Mouse (Mus musculus): ENCODE results near the gene Upf1. TPM values are rescaled to one million over a fixed set of nuclear protein-coding genes. Genes with fewer than 3 reads are reported as not detected.

Gene Upf1
- 7.9 and 9.7 TPM in 2 replicates for polyA plus RNA-seq (2015; fragmentation: Nextera tagmentation; extraction: Ambion mirVana)

DNA sequence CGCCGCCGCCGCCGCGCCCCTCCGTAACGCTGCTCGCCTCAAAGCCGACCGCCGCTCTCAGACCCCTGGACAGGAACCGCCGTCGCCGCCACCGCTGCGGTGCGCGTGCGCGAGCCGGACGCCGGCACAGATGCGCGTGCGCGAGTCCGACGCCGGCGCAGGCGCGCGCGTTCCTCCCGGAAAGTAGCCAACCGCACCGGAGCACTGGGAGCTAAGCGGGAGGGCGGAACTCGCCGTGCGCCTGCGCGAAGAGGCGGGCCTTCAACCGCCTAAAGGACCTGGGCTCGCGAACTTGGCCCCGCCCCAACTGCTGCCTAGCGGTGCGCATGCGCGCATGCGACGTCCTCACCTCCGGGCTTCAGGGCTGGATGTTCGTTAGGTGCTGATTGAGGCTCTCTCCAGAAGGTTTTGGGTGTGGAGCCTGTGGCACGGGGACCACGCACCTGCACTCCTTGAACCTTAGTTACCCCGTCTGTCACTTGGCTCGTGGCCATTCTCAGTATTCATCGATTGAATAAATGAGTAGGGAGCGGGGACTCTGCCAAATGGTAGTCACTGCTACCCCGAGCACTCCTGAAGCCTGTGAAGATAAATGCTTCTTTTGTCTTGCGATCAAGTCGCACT is at the start of gene Upf1:
Upf1 (minus strand) TSS at position 85 of the 624 bp plus-strand sequence.
- peak; percentile 93 for ATAC-seq (replicated peaks; ENCODE audit: extremely low read depth, insufficient read depth, low FRiP score)
- Histone ChIP-seq H3K27ac (ENCODE audit: low read length) (peak within 1 kb of the TSS; percentile 89), H3K4me1 (ENCODE audit: control insufficient read depth, insufficient read depth, low read length) (peaks cover 31% of the 10 kb centered on the region)

DNA sequence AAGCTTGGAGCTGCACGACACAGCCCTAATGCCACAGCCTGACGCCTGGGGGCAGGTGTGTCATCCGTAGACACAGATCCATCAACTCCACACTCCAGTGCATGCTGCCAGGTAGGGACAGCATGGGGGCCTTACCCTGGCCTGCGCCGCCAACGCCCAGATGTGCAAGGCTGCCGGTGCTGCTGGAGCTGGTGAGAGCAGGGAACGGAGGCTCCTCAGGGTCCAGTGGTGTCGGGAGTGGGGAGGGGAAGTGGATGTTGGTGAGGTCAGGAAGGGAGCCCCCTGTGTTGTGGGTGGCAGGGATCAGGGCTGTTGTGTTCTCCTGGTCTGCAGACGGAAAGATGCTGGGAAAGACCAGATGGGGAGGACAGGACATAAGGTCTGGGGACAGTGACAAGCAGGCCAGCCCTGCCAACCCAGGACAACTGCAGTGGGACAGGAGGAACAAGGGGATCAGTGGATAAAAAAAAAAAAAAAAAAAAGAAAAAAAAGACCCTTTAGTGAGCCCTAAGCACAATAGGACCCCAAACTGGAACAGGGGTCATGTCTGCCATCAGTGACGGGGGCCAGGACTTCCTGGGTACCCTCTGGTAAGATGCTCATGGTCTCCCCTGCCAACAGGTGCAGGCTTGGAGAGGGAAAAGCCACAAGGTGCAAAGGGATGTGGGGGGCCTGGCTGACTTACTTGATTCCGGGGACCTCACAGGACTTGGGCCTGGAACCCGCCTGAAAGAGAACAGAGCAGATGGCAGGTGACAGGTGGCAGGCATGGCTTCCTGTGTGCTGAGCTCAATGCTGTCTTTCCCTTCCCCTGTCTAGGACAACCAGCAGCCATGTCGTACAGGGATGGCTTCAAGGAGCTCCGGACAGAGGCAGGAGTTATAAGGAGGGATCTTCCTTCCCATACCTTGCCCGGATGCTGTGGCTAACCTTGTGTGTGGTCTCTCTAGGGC is 44.8 kb upstream of the Upf1 start:
- no peak for ATAC-seq (replicated peaks; ENCODE audit: extremely low read depth, insufficient read depth, low FRiP score)
- no peak overlapping the region for H3K27ac ChIP-seq (ENCODE audit: low read length)
- 0 out of 2 replicates have a peak, but pooled peaks cover 2% of the 10 kb centered on the region for H3K4me1 ChIP-seq (ENCODE audit: control insufficient read depth, insufficient read depth, low read length)
- no peak overlapping the region for H3K4me3 ChIP-seq (ENCODE audit: low read length)
- no peak overlapping the region for H3K9ac ChIP-seq (ENCODE audit: low read length)
- H3K36me3 ChIP-seq (ENCODE audit: control insufficient read depth, insufficient read depth) = no peaks in the 10 kb centered on the region
- H3K4me2 ChIP-seq (ENCODE audit: low read depth, low read length) = no peak overlapping the region
- no peaks in the 10 kb centered on the region for H3K9me3 ChIP-seq (replicated peaks; ENCODE audit: control insufficient read depth, low read length)
- WGBS = 84% methylated on average over 16 of the region's 16 CpGs
- no peaks in the 10 kb centered on the region for H3K27me3 ChIP-seq (ENCODE audit: control insufficient read depth, insufficient read depth, low read length)

More for the DNA sequence above, at the start of gene Upf1:
- H3K27me3 ChIP-seq (ENCODE audit: control insufficient read depth, insufficient read depth, low read length) = no peaks in the 10 kb centered on the region
- H3K4me2 ChIP-seq (ENCODE audit: low read depth, low read length) = peak within 1 kb of the TSS; percentile 88
- no peaks in the 10 kb centered on the region for H3K9me3 ChIP-seq (replicated peaks; ENCODE audit: control insufficient read depth, low read length)
- under 1% methylated on average over 65 of the region's 69 CpGs for WGBS
- peak within 1 kb of the TSS; percentile 98 for H3K4me3 ChIP-seq (ENCODE audit: low read length)
- no peaks in the 10 kb centered on the region for H3K36me3 ChIP-seq (ENCODE audit: control insufficient read depth, insufficient read depth)
- peak within 1 kb of the TSS; percentile 97 for H3K9ac ChIP-seq (ENCODE audit: low read length)

GRCm38 (mm10) chr8:70396184-70396583 is 43.1 kb upstream of the Upf1 start:
- WGBS = 84% methylated on average over 5 of the region's 5 CpGs
- H3K27ac ChIP-seq (ENCODE audit: low read length) = no peak overlapping the region
- 0 out of 2 replicates have a peak, but pooled peaks cover 2% of the 10 kb centered on the region for H3K4me1 ChIP-seq (ENCODE audit: control insufficient read depth, insufficient read depth, low read length)
- H3K9me3 ChIP-seq (replicated peaks; ENCODE audit: control insufficient read depth, low read length) = no peaks in the 10 kb centered on the region
- peak overlapping the region; percentile 41; the same call in 1 of the 2 replicates for H3K9ac ChIP-seq (ENCODE audit: low read length)
- H3K36me3 ChIP-seq (ENCODE audit: control insufficient read depth, insufficient read depth) = no peaks in the 10 kb centered on the region
- ATAC-seq (replicated peaks; ENCODE audit: extremely low read depth, insufficient read depth, low FRiP score) = no peak
- no peaks in the 10 kb centered on the region for H3K27me3 ChIP-seq (ENCODE audit: control insufficient read depth, insufficient read depth, low read length)
- H3K4me3 ChIP-seq (ENCODE audit: low read length) = no peak overlapping the region
- no peak overlapping the region for H3K4me2 ChIP-seq (ENCODE audit: low read depth, low read length)

- H3K9me3 ChIP-seq (replicated peaks; ENCODE audit: control insufficient read depth, low read length) = no peaks in the 10 kb centered on the region
- H3K4me1 ChIP-seq (ENCODE audit: control insufficient read depth, insufficient read depth, low read length) = 0 out of 2 replicates have a peak, but pooled peaks cover 2% of the 10 kb centered on the region
- H3K4me3 ChIP-seq (ENCODE audit: low read length) = no peak overlapping the region
- no peaks in the 10 kb centered on the region for H3K27me3 ChIP-seq (ENCODE audit: control insufficient read depth, insufficient read depth, low read length)
- WGBS = 50% methylated on average over 5 of the region's 5 CpGs
- no peak overlapping the region for H3K27ac ChIP-seq (ENCODE audit: low read length)
- ATAC-seq (replicated peaks; ENCODE audit: extremely low read depth, insufficient read depth, low FRiP score) = no peak; the same call in 1 of the 2 replicates
- no peaks in the 10 kb centered on the region for H3K36me3 ChIP-seq (ENCODE audit: control insufficient read depth, insufficient read depth)
- H3K9ac ChIP-seq (ENCODE audit: low read length) = peak overlapping the region; percentile 41; the same call in 1 of the 2 replicates
- H3K4me2 ChIP-seq (ENCODE audit: low read depth, low read length) = no peak overlapping the region
Measured at GRCm38 (mm10) chr8:70395649-70396048, 42.6 kb upstream of the Upf1 start.

GRCm38 (mm10) chr8:70394269-70394998 is 41.4 kb upstream of the Upf1 start:
- Histone ChIP-seq H3K9me3 (replicated peaks; ENCODE audit: control insufficient read depth, low read length) (no peaks in the 10 kb centered on the region), H3K4me1 (ENCODE audit: control insufficient read depth, insufficient read depth, low read length) (0 out of 2 replicates have a peak, but pooled peaks cover 4% of the 10 kb centered on the region), H3K4me2 (ENCODE audit: low read depth, low read length) (no peak overlapping the region), H3K27ac (ENCODE audit: low read length) (no peak overlapping the region), H3K9ac (ENCODE audit: low read length) (no peak overlapping the region), H3K36me3 (ENCODE audit: control insufficient read depth, insufficient read depth) (no peaks in the 10 kb centered on the region), H3K4me3 (ENCODE audit: low read length) (no peak overlapping the region), H3K27me3 (ENCODE audit: control insufficient read depth, insufficient read depth, low read length) (no peaks in the 10 kb centered on the region)
- ATAC-seq (replicated peaks; ENCODE audit: extremely low read depth, insufficient read depth, low FRiP score) = no peak
- WGBS = 78% methylated on average over 8 of the region's 8 CpGs

DNA sequence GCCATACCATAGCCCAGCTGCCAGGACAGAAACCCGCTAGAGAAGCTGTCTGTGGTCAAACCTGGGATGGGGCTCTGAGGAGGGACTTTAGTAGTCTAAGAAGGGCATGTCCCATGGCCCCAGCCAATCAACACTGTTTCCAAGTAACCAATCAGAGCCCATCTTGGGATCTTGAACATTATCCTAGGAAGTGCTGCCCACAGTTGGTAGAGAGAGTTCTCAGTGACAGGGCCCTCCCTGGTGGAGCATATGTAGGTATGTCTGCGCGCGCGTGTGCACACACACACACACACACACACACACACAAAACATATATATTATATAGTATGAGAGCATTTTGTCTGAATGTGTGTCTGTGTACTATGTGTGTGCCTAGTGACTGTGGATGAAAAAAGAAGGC is 40.0 kb upstream of the Upf1 start:
- H3K9me3 ChIP-seq (replicated peaks; ENCODE audit: control insufficient read depth, low read length) = no peaks in the 10 kb centered on the region
- H3K4me3 ChIP-seq (ENCODE audit: low read length) = no peak overlapping the region
- ATAC-seq (replicated peaks; ENCODE audit: extremely low read depth, insufficient read depth, low FRiP score) = no peak
- 89% methylated on average over 5 of the region's 5 CpGs for WGBS
- no peaks in the 10 kb centered on the region for H3K27me3 ChIP-seq (ENCODE audit: control insufficient read depth, insufficient read depth, low read length)
- 0 out of 2 replicates have a peak, but pooled peaks cover 4% of the 10 kb centered on the region for H3K4me1 ChIP-seq (ENCODE audit: control insufficient read depth, insufficient read depth, low read length)
- no peak overlapping the region for H3K27ac ChIP-seq (ENCODE audit: low read length)
- no peak overlapping the region for H3K9ac ChIP-seq (ENCODE audit: low read length)
- H3K4me2 ChIP-seq (ENCODE audit: low read depth, low read length) = no peak overlapping the region
- no peaks in the 10 kb centered on the region for H3K36me3 ChIP-seq (ENCODE audit: control insufficient read depth, insufficient read depth)

DNA sequence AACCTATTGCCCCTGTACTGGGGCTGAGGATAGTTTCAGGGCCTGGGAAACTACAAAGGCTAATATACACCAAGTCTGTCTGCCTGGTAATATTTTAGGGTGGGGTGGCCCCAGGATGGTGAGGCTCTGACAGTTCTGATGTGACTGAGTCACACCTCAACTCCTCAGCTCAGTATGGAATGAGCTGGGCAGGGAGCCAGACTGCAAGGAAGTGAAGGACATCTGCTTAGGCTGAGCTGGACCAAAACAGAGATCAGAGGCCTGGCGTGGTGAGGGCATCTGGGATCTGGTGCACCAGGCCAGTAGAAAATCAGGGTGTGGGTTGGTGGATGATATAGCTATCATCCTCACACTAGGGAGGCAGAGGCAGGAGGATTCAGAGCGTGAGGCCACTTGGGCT is 36.6 kb upstream of the Upf1 start:
- ATAC-seq (replicated peaks; ENCODE audit: extremely low read depth, insufficient read depth, low FRiP score) = no peak
- no peaks in the 10 kb centered on the region for H3K9me3 ChIP-seq (replicated peaks; ENCODE audit: control insufficient read depth, low read length)
- 57% methylated on average over 2 of the region's 2 CpGs for WGBS
- no peak overlapping the region for H3K4me2 ChIP-seq (ENCODE audit: low read depth, low read length)
- H3K9ac ChIP-seq (ENCODE audit: low read length) = no peak overlapping the region
- no peaks in the 10 kb centered on the region for H3K27me3 ChIP-seq (ENCODE audit: control insufficient read depth, insufficient read depth, low read length)
- H3K27ac ChIP-seq (ENCODE audit: low read length) = no peak overlapping the region
- peaks cover 17% of the 10 kb centered on the region for H3K36me3 ChIP-seq (ENCODE audit: control insufficient read depth, insufficient read depth)
- H3K4me3 ChIP-seq (ENCODE audit: low read length) = no peak overlapping the region
- 0 out of 2 replicates have a peak, but pooled peaks cover 2% of the 10 kb centered on the region for H3K4me1 ChIP-seq (ENCODE audit: control insufficient read depth, insufficient read depth, low read length)

GRCm38 (mm10) chr8:70383287-70383686 is 30.2 kb upstream of the Upf1 start:
- Histone ChIP-seq H3K4me3 (ENCODE audit: low read length) (no peak overlapping the region), H3K27ac (ENCODE audit: low read length) (no peak overlapping the region), H3K4me2 (ENCODE audit: low read depth, low read length) (no peak overlapping the region), H3K36me3 (ENCODE audit: control insufficient read depth, insufficient read depth) (peaks cover 18% of the 10 kb centered on the region), H3K9me3 (replicated peaks; ENCODE audit: control insufficient read depth, low read length) (no peaks in the 10 kb centered on the region), H3K27me3 (ENCODE audit: control insufficient read depth, insufficient read depth, low read length) (peaks cover 8% of the 10 kb centered on the region), H3K4me1 (ENCODE audit: control insufficient read depth, insufficient read depth, low read length) (no peaks in the 10 kb centered on the region), H3K9ac (ENCODE audit: low read length) (no peak overlapping the region)
- 30% methylated on average over 3 of the region's 3 CpGs for WGBS
- ATAC-seq (replicated peaks; ENCODE audit: extremely low read depth, insufficient read depth, low FRiP score) = no peak

Data from heart, embryonic 16.5 days (tissue).